9 mouse cellular contexts compared by ENCODE assay signal in genomic region chr4:138856491-138856890, GRCm38 (mm10). TPM values are rescaled to one million over a fixed set of nuclear protein-coding genes. Genes with fewer than 3 reads are reported as not detected.
DNase-seq lines count a peak whose midpoint lies in the region; ATAC-seq and TF ChIP-seq lines count a peak whose summit lies in the region.
"Had no signal": no experiment of that assay in that cellular context is flagged by ENCODE, and none has a peak within 500 bp of the region (broad histone marks: within the 10 kb centered on the region; RNA-seq: fewer than 3 reads in every experiment).

No protein-coding gene starts in this region.

- no peak overlapping the region for H3K9ac ChIP-seq in midbrain, embryonic 14.5 days (replicated peaks; ENCODE audit: low read length)
- no peak overlapping the region for H3K9ac ChIP-seq in midbrain, embryonic 15.5 days
- H3K9ac ChIP-seq in intestine, postnatal 0 days (ENCODE audit: low read depth, low read length) = no peak overlapping the region
- no peak overlapping the region for H3K9ac ChIP-seq in limb, embryonic 11.5 days (ENCODE audit: low read length)
- H3K9ac ChIP-seq: heart, embryonic 15.5 days had no signal

- H3K27ac ChIP-seq in midbrain, embryonic 14.5 days (replicated peaks; ENCODE audit: low read depth, low read length) = no peak overlapping the region
- no peak overlapping the region for H3K27ac ChIP-seq in midbrain, embryonic 15.5 days
- H3K27ac ChIP-seq in intestine, postnatal 0 days (ENCODE audit: low read depth, low read length) = no peak overlapping the region
- H3K27ac ChIP-seq in limb, embryonic 11.5 days (replicated peaks; ENCODE audit: low read depth, low read length) = no peak overlapping the region
- H3K27ac ChIP-seq: heart, embryonic 15.5 days had no signal

- H3K36me3 ChIP-seq in midbrain, embryonic 14.5 days (ENCODE audit: control insufficient read depth, insufficient read depth, low read length) = no peaks in the 10 kb centered on the region
- no peaks in the 10 kb centered on the region for H3K36me3 ChIP-seq in midbrain, embryonic 15.5 days (replicated peaks)
- H3K36me3 ChIP-seq in intestine, postnatal 0 days (ENCODE audit: control insufficient read depth, insufficient read depth) = no peaks in the 10 kb centered on the region
- H3K36me3 ChIP-seq in limb, embryonic 11.5 days (ENCODE audit: control insufficient read depth, insufficient read depth, low read length) = no peaks in the 10 kb centered on the region
- H3K36me3 ChIP-seq: heart, embryonic 15.5 days had no signal

- no peak overlapping the region for H3K4me3 ChIP-seq in midbrain, embryonic 14.5 days (replicated peaks; ENCODE audit: low read depth, low read length)
- H3K4me3 ChIP-seq in midbrain, embryonic 15.5 days = no peak overlapping the region
- H3K4me3 ChIP-seq in intestine, postnatal 0 days (ENCODE audit: low read depth, low read length) = no peak overlapping the region
- H3K4me3 ChIP-seq in limb, embryonic 11.5 days (ENCODE audit: low read depth, low read length) = no peak overlapping the region
- H3K4me3 ChIP-seq: heart, embryonic 15.5 days had no signal

- no peaks in the 10 kb centered on the region for H3K27me3 ChIP-seq in midbrain, embryonic 14.5 days (ENCODE audit: control insufficient read depth, insufficient read depth, low read length)
- peaks cover 2% of the 10 kb centered on the region; the same call in 1 of the 2 replicates for H3K27me3 ChIP-seq in midbrain, embryonic 15.5 days (replicated peaks)
- H3K27me3 ChIP-seq in intestine, postnatal 0 days (replicated peaks; ENCODE audit: control insufficient read depth, insufficient read depth, low read length) = no peaks in the 10 kb centered on the region
- no peaks in the 10 kb centered on the region for H3K27me3 ChIP-seq in limb, embryonic 11.5 days (ENCODE audit: control insufficient read depth, insufficient read depth, low read length)

- no peaks in the 10 kb centered on the region for H3K9me3 ChIP-seq in midbrain, embryonic 14.5 days (ENCODE audit: control insufficient read depth, low read length)
- no peaks in the 10 kb centered on the region for H3K9me3 ChIP-seq in midbrain, embryonic 15.5 days
- no peaks in the 10 kb centered on the region for H3K9me3 ChIP-seq in intestine, postnatal 0 days (ENCODE audit: control insufficient read depth)
- no peaks in the 10 kb centered on the region for H3K9me3 ChIP-seq in limb, embryonic 11.5 days (ENCODE audit: control insufficient read depth, low read length)
- H3K9me3 ChIP-seq: heart, embryonic 15.5 days had no signal

- no peaks in the 10 kb centered on the region for H3K4me1 ChIP-seq in midbrain, embryonic 14.5 days (ENCODE audit: control insufficient read depth, insufficient read depth, low read length)
- peaks cover 11% of the 10 kb centered on the region; the same call in 1 of the 2 replicates for H3K4me1 ChIP-seq in midbrain, embryonic 15.5 days
- H3K4me1 ChIP-seq in intestine, postnatal 0 days (replicated peaks; ENCODE audit: control insufficient read depth, insufficient read depth, low read length) = no peaks in the 10 kb centered on the region
- 0 out of 2 replicates have a peak, but pooled peaks cover 4% of the 10 kb centered on the region for H3K4me1 ChIP-seq in limb, embryonic 11.5 days (ENCODE audit: control insufficient read depth, insufficient read depth, low read length)

- ATAC-seq in midbrain, embryonic 14.5 days (ENCODE audit: low FRiP score, low TSS enrichment) = no peak
- no peak for ATAC-seq in midbrain, embryonic 15.5 days (replicated peaks)
- peak; percentile 68 for ATAC-seq in intestine, postnatal 0 days
- ATAC-seq in limb, embryonic 11.5 days (ENCODE audit: insufficient number of reproducible peaks, low FRiP score, low TSS enrichment, low read depth) = no peak

- TF ChIP-seq CTCF in intestine, postnatal 0 days (IDR thresholded peaks at IDR 0.05; ENCODE audit: low read depth) = peak; percentile 99

- 26% methylated on average over 7 of the region's 7 CpGs for WGBS in midbrain, embryonic 14.5 days
- WGBS in midbrain, embryonic 15.5 days = 35% methylated on average over 7 of the region's 7 CpGs
- 27% methylated on average over 7 of the region's 7 CpGs for WGBS in intestine, postnatal 0 days
- 30% methylated on average over 7 of the region's 7 CpGs for WGBS in limb, embryonic 11.5 days

- peak; percentile 87 for DNase-seq in midbrain, embryonic 14.5 days
- peak; percentile 66 for DNase-seq in WW6 (ENCODE audit: low read depth, low spot score)
- DNase-seq in cerebellum, postnatal 36 days = peak; percentile 57 to 63
- DNase-seq in limb, embryonic 11.5 days (ENCODE audit: low spot score) = peak; percentile 82
- peak; percentile 91 for DNase-seq in retina, embryonic 14.5 days (ENCODE audit: low spot score)
- DNase-seq in yolk sac, embryonic 10.5 days (ENCODE audit: low spot score) = peak; percentile 13

- no peak overlapping the region for H3K4me2 ChIP-seq in midbrain, embryonic 14.5 days (ENCODE audit: low read length)
- no peak overlapping the region for H3K4me2 ChIP-seq in midbrain, embryonic 15.5 days
- H3K4me2 ChIP-seq in intestine, postnatal 0 days (replicated peaks; ENCODE audit: low read depth) = no peak overlapping the region
- no peak overlapping the region for H3K4me2 ChIP-seq in limb, embryonic 11.5 days (ENCODE audit: low read depth, severe bottlenecking)
- H3K4me2 ChIP-seq: heart, embryonic 15.5 days had no signal

RNA-seq across cellular contexts. Expression of gene Pla2g5, which starts 6.8 kb away (rescaled TPM):
- 0.23 and 0.87 TPM in 2 replicates for polyA plus RNA-seq in midbrain, embryonic 14.5 days (2014; fragmentation: Nextera tagmentation; extraction: Ambion mirVana)
- polyA plus RNA-seq in midbrain, embryonic 15.5 days (2015; fragmentation: Nextera tagmentation; extraction: Ambion mirVana) = 0.46 and 0.75 TPM in 2 replicates
- polyA plus RNA-seq in intestine, postnatal 0 days (2015; fragmentation: Nextera tagmentation; extraction: Ambion mirVana) = 0.22 and 0.39 TPM in 2 replicates
- polyA plus RNA-seq in limb, embryonic 11.5 days (2014; fragmentation: Nextera tagmentation; extraction: Ambion mirVana) = 0.12 TPM in 1 of 2 replicates, not detected in the other

RNA-seq across cellular contexts. Expression of gene Gm13030, which starts 17.3 kb away (rescaled TPM):
- polyA plus RNA-seq in midbrain, embryonic 14.5 days (2014; fragmentation: Nextera tagmentation; extraction: Ambion mirVana) = not detected in 2 replicates
- polyA plus RNA-seq in midbrain, embryonic 15.5 days (2015; fragmentation: Nextera tagmentation; extraction: Ambion mirVana) = not detected in 2 replicates
- polyA plus RNA-seq in intestine, postnatal 0 days (2015; fragmentation: Nextera tagmentation; extraction: Ambion mirVana) = not detected in 2 replicates
- not detected in 2 replicates for polyA plus RNA-seq in limb, embryonic 11.5 days (2014; fragmentation: Nextera tagmentation; extraction: Ambion mirVana)
- polyA plus RNA-seq: heart, embryonic 15.5 days had no signal

RNA-seq across cellular contexts. Expression of gene Pla2g2e, which starts 21.3 kb away (rescaled TPM):
- polyA plus RNA-seq in midbrain, embryonic 14.5 days (2014; fragmentation: Nextera tagmentation; extraction: Ambion mirVana) = not detected in 2 replicates
- polyA plus RNA-seq in midbrain, embryonic 15.5 days (2015; fragmentation: Nextera tagmentation; extraction: Ambion mirVana) = not detected in 2 replicates
- polyA plus RNA-seq in intestine, postnatal 0 days (2015; fragmentation: Nextera tagmentation; extraction: Ambion mirVana) = 0.30 and 0.52 TPM in 2 replicates
- not detected in 2 replicates for polyA plus RNA-seq in limb, embryonic 11.5 days (2014; fragmentation: Nextera tagmentation; extraction: Ambion mirVana)
- polyA plus RNA-seq: heart, embryonic 15.5 days had no signal

RNA-seq across cellular contexts. Expression of gene Otud3, which starts 57.3 kb away (rescaled TPM):
- polyA plus RNA-seq in midbrain, embryonic 14.5 days (2014; fragmentation: Nextera tagmentation; extraction: Ambion mirVana) = 1.7 and 2.8 TPM in 2 replicates
- 2.4 and 2.8 TPM in 2 replicates for polyA plus RNA-seq in midbrain, embryonic 15.5 days (2015; fragmentation: Nextera tagmentation; extraction: Ambion mirVana)
- 3.5 and 3.6 TPM in 2 replicates for polyA plus RNA-seq in intestine, postnatal 0 days (2015; fragmentation: Nextera tagmentation; extraction: Ambion mirVana)
- 3.6 and 3.7 TPM in 2 replicates for polyA plus RNA-seq in limb, embryonic 11.5 days (2014; fragmentation: Nextera tagmentation; extraction: Ambion mirVana)

Comparison
In these comparisons a context has a peak if more than half of its experiments do, and no peak if none do; other contexts are left out.
1. DNase-seq: peak in every context shown above with its lines; median percentile 91 in retina, embryonic 14.5 days; 87 in midbrain, embryonic 14.5 days; 82 in limb, embryonic 11.5 days; 66 in WW6; 60 in cerebellum, postnatal 36 days; 13 in yolk sac, embryonic 10.5 days.